Mouse (Mus musculus): ENCODE measurements around the gene Cc2d2b.

Gene Cc2d2b

DNA sequence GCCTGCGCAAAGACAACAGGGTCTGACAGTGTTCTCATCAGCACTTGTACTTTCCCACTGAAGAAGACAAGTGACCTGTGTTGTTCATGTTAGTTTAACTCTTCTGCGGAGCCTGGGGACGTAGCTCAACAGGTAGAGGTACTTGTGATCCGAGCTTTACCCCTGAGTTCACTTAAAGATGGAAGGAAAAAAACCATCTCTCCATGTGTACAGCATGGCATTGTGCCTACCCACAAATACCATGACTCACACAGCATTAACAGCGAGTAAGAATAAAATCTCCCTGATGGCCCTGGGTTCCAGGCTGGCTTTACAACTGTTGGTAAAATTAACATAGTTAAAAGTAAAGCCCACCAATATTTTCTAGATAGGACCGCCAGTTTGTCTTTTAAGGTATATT, 85.9 kb downstream of the Cc2d2b start:
- DNase-seq (ENCODE audit: low spot score): no peak

DNA sequence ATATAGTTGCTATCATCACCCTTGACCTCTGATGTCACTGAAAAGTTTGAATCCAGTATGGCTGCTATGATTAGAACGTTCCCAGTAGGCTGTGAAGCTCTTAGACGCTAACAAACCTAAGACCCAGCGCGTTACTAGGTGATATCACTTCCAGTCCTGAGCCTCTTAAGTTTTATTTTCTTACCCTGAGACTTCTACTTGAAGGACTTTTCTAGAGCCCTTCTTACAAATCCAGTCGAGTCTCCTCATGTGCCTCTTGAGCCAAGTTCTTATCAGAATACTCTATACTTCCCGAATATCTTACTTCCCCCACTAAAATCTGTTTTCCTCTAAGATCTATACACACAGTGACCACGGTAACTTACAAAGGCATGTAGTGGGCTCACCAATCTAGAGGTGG, 89.7 kb downstream of the Cc2d2b start:
- DNase-seq (ENCODE audit: low spot score): peak; percentile 73

DNA sequence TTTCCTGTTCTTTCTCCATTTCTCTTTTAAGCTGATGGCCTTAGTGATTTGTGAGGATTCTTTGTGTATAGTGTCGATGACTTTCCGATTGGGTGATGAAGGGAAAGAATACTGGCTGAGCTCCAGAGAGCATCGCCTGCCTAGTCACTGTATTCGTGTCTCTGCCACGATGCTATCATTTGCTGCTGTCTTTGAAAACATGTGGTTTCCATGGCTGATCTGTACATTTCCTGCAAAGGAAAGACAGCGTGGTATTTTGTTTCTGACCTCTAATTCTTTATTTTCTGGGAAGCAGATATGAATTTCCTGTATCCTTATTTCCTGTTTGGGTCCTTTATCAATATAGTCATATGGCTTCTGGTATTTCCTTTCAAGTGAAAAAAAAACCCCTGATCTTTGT, 91.8 kb downstream of the Cc2d2b start:
- DNase-seq (ENCODE audit: low spot score): no peak

DNA sequence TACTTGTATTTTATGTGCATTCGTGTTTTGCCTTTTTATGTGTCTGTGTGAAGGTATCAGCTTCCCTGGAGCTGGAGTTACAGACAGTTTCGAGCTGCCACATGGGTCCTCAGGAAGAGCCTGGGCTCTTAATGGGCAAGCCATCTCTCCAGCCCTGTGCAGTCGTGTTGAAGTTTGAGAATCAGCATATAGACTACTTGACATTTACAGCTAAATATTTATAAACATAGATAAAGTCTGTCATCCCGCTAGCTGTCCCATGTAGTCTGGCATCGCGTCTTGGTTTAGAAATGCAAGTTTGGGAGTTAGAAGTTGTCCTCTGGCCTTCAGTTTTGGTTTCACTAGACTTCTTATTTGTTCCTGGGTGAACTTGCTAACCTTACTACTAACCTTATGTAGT, 92.5 kb downstream of the Cc2d2b start:
- DNase-seq (ENCODE audit: low spot score): no peak

DNA sequence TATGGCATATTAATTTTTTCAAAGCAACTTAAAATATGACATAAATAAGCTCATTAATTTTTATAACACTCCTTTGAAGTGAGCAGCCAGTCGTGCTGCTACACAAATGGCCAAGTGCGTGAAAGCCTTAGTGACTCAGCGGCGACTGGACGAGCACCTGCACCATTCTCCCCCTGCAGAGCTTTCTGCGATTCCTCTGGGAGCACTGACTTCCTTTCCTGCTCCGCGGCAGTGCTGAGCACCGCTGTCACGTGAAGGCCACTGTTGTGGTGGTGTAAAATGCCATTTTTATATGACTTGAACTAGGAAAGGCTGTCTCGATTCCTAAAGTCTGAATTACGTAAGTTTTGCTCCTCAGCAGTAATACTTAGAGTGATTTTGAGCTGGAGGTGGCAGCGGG, 93.0 kb downstream of the Cc2d2b start:
- DNase-seq (ENCODE audit: low spot score): no peak

DNA sequence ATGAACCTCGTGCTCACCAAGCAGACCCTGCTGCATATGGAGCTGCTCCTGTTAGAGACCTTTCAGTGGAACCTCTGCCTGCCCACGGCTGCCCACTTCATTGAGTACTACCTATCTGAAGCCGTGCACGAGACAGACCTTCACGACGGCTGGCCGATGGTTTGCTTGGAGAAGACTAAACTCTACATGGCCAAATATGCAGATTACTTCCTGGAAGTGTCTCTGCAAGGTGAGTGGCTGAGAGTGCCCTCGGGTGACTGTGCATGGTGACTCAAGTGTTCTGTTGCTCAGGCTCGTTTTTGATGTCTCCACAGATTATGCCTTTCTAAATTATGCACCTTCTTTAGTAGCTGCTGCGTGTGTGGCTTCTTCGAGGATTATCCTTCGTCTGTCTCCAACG, 96.2 kb downstream of the Cc2d2b start:
- DNase-seq (ENCODE audit: low spot score): peak; percentile 26

DNA sequence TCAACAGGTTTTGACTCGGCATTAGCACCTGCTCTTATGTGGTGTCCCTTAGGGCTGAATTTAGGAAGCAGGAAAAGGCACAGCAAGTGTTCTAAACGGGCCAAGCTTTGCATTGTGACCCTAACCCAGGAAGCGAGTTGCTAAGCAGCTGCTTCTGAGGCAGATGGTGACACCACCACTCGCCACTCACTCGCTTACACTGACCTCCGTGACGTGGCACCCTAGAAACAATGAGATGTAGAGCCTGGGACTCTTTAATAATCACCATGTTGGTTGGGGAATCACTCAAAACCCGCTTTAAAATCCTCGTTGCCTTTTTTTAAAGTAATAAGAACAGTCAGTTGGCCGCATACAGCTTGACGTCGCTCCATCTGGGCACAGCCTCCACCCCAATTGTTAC, 100.8 kb downstream of the Cc2d2b start:
- DNase-seq (ENCODE audit: low spot score): no peak

DNA sequence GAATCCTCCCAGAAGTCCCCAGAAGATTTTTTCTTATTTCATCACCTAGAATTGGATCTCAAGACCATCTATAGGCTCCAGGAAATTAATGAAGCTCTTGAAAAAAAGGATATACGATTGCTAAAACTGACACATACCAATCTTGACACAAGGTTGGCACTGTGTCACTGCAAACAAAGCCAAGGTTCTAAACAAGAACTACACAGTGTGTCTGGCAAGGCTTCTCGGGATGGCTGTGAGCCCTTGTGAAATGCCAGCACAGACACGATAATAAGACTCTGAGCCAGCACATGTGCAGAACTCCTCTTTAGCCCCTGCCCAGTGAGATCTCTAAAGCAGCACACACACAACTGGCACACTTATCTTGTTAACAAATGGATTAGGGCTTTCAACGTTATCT, 111.0 kb downstream of the Cc2d2b start:
- no peak for DNase-seq (ENCODE audit: low spot score)

DNA sequence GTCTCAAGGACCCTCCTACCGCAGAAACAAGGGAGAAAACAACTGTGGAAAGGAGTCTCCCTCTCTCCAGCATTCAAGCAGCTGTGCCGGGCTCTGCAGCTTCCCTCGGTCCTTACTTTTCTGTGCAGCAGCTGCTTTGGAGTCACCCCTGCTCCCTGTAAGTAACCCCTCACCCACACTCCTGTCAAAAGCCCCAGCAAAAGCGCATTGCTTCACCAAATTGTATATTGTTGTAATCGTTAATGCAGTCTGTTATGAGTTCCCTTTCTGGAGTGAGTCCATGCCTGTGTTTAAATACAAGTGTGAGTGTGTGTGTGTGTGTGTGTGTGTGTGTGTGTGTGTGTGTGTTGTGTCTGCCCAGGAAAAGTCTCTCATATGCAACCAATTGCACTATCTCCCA, 119.7 kb downstream of the Cc2d2b start:
- DNase-seq (ENCODE audit: low spot score): peak; percentile 2

DNA sequence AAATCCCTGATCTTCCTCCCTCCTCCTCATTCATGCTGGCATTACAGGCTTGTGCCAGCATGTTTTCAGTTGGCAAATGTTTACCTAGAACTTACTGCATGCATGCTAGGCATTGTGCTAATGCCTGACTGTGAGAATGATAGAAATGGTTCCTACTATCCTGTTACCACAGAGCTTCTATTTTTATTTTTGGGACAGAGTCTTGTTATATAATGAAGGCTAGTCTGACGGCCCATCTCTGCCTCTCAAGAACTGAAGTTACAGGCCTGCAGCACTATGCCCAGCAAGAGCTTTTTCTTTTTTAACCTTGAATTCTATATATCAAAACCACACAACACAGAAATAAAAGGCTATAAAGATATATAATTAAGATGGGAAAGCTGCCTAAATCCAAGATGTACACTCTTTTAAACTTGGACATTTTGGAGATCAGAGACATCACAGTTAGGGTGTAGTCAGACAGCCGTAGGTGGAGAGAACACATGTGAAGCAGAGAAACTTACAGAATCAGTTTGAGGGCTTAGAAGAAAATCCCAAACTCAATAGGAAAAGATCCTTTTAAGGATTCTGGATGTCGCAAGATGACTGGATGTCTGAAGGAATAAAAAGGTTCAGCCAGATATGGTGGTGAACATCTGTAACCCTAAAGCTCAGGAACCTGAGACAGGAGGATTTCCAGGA, 121.0 kb downstream of the Cc2d2b start:
- no peak for DNase-seq (ENCODE audit: low spot score)

DNA sequence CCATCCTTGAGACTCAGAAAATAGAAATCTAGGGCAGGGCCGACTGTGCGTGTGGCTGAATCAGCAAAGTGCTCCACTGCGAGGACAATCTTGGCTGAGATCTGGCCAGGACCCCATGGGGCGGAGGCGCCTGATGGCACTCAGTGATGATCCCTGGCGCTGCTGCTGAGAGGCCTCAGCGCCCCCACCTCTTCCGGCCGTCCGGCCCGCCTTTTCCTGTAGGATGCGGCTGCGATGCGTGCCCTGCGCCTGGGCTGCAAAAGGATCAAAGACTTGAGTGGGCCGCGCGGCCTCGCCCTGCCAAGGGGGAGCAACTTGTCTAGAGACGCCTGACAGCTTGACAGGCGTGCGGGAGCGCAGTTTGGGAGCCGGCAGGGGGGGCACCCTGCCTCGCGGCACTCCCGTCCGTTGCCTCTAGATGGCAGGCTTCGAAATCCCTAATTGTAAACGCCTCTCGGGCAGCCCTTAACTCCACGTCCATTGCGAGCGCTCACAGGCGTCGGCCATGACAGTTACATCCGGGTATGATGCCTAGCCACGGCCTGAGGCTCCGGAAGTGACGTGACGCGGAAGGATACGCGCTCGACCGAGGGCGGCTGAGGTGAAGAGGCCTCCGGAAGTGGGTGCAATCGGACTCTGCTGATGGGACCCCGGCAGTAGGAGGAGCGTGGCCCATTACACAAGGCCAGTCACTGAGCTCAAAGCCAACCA, 124.6 kb downstream of the Cc2d2b start:
- DNase-seq (ENCODE audit: low spot score): peak; percentile 91

Measured in lung, postnatal 25 days (tissue).